Mouse (Mus musculus) heart, adult 2 months (tissue): ENCODE data around the gene Nptx2.

Source experiments
- CTCF ChIP-seq: fragments of 200-600 bp; IDR thresholded peaks from 2 replicates; pipeline ENCODE4 v1.8.1; 2022; ENCODE audit warnings: antibody characterized with exemption, mild to moderate bottlenecking, moderate library complexity
- EP300 ChIP-seq: fragments of 200-500 bp; IDR thresholded peaks from 2 replicates; pipeline ENCODE4 v1.6.1; 2011; ENCODE audit warnings: low read depth, low read length, control low read depth; ENCODE audit not compliant: insufficient read depth
- POLR2A ChIP-seq: fragments of 200-500 bp; IDR thresholded peaks from 2 replicates; pipeline ENCODE4 v1.6.1; 2011; ENCODE audit warnings: mild to moderate bottlenecking, low read depth, low read length, control low read depth; ENCODE audit not compliant: insufficient read depth

GRCm38 (mm10) chr5:144550622-144551137, 5.0 kb downstream of the Nptx2 start:
- TF ChIP-seq CTCF, result no peak
- no peak for TF ChIP-seq EP300
- TF ChIP-seq POLR2A, result no peak
